Mouse (Mus musculus) limb, embryonic 11.5 days (tissue): ENCODE measurements around the gene C1qc. TPM values are rescaled to one million over a fixed set of nuclear protein-coding genes. Genes with fewer than 3 reads are reported as not detected.

Source experiments
- ATAC-seq: fragments of 200-750 bp; cut with Nextera tagmentation; 2 replicates; pipeline ENCODE4 v1.8.0; 2017; ENCODE audit warnings: low read depth; ENCODE audit not compliant: insufficient number of reproducible peaks, low FRiP score, low TSS enrichment
- DNase-seq: peaks from one replicate; pipeline ENCODE4 v3.0.0-alpha.2; 2015; ENCODE audit warnings: low spot score
- H3K27ac ChIP-seq: fragments of 300-500 bp; sonication (generic); replicated peaks from 2 replicates; pipeline ENCODE4 v1.5.1; 2014; ENCODE audit warnings: low read depth, mild to moderate bottlenecking, low read length
- H3K27me3 ChIP-seq: fragments of 300-500 bp; sonication (generic); 2 replicates; pipeline ENCODE4 v1.6.1; 2014; ENCODE audit warnings: mild to moderate bottlenecking, low read length, mixed read lengths; ENCODE audit not compliant: control insufficient read depth, insufficient read depth
- H3K36me3 ChIP-seq: fragments of 300-500 bp; sonication (generic); 2 replicates; pipeline ENCODE4 v1.6.1; 2014; ENCODE audit warnings: mild to moderate bottlenecking, low read length, moderate library complexity, mixed read lengths; ENCODE audit not compliant: control insufficient read depth, insufficient read depth
- H3K4me1 ChIP-seq: fragments of 300-500 bp; sonication (generic); 2 replicates; pipeline ENCODE4 v1.6.1; 2014; ENCODE audit warnings: low read length, mixed read lengths; ENCODE audit not compliant: control insufficient read depth, insufficient read depth
- H3K4me2 ChIP-seq: fragments of 300-500 bp; sonication (generic); 2 replicates; pipeline ENCODE4 v1.6.1; 2014; ENCODE audit warnings: low read depth, mild to moderate bottlenecking, moderate library complexity; ENCODE audit not compliant: severe bottlenecking
- H3K4me3 ChIP-seq: fragments of 300-500 bp; sonication (generic); 2 replicates; pipeline ENCODE4 v1.5.1; 2014; ENCODE audit warnings: low read depth, low read length
- H3K9ac ChIP-seq: fragments of 300-500 bp; sonication (generic); 2 replicates; pipeline ENCODE4 v1.6.1; 2014; ENCODE audit warnings: mild to moderate bottlenecking, low read length
- H3K9me3 ChIP-seq: fragments of 300-500 bp; sonication (generic); 2 replicates; pipeline ENCODE4 v1.6.1; 2016; ENCODE audit warnings: low read length; ENCODE audit not compliant: control insufficient read depth
- WGBS: fragments of 180-500 bp; shearing (Covaris S2); extraction: QIAGEN DNeasy Blood & Tissue Kit; methylation state at CpG from one replicate; pipeline ENCODE4 v1.1.7; 2014; 5-methylcytosine and 5-hydroxymethylcytosine counted together
- polyA plus RNA-seq: library from polyadenylated mRNA; unstranded; fragments of >200 nt; fragmentation: Nextera tagmentation; extraction: Ambion mirVana; gene quantifications from 2 replicates; pipeline ENCODE4 v1.2.1, GENCODE M21; 2014

C1qc gene
- polyA plus RNA-seq, 1 experiment from 2014 or later, result 9.3 TPM

GRCm38 (mm10) chr4:136892371-136892770 is 494 bp downstream of the C1qc start:
- H3K4me2 ChIP-seq, result no peak overlapping the region
- no peak overlapping the region for H3K4me3 ChIP-seq
- DNase-seq, result no peak
- 0 out of 2 replicates have a peak, but pooled peaks cover 3% of the 10 kb centered on the region for H3K4me1 ChIP-seq
- no peak for ATAC-seq
- H3K36me3 ChIP-seq, result no peaks in the 10 kb centered on the region
- no peaks in the 10 kb centered on the region for H3K9me3 ChIP-seq
- H3K9ac ChIP-seq, result no peak overlapping the region
- 57% methylated on average over 7 of the region's 7 CpGs for WGBS
- no peak overlapping the region for H3K27ac ChIP-seq
- H3K27me3 ChIP-seq, result peaks cover 17% of the 10 kb centered on the region

DNA sequence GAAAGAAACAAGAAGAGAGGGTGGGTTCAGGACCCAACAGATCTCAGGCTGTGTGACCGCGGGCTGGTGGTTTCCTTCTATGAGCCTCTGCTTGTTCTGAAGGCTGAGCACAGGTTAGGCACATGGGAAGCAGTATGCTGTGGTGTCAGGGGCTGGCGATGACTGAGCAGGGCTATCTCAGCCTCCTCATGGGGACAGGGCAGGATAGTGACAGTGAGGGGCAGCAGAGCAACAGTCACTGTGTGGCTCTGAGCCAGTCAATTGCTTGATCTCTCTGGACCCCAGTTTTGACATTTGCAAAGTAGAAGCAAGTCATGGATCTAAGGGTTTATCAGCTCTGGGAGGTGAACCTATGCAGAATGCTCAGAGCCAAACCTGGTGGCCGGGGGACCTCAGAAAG is 1.8 kb downstream of the C1qc start:
- Histone ChIP-seq H3K4me3 (no peak overlapping the region), H3K4me1 (0 out of 2 replicates have a peak, but pooled peaks cover 3% of the 10 kb centered on the region), H3K4me2 (no peak overlapping the region), H3K27ac (no peak overlapping the region), H3K36me3 (no peaks in the 10 kb centered on the region), H3K27me3 (peaks cover 13% of the 10 kb centered on the region), H3K9ac (no peak overlapping the region), H3K9me3 (no peaks in the 10 kb centered on the region)
- ATAC-seq (no peak), DNase-seq (no peak)
- 86% methylated on average over 4 of the region's 4 CpGs for whole genome bisulfite sequencing

DNA sequence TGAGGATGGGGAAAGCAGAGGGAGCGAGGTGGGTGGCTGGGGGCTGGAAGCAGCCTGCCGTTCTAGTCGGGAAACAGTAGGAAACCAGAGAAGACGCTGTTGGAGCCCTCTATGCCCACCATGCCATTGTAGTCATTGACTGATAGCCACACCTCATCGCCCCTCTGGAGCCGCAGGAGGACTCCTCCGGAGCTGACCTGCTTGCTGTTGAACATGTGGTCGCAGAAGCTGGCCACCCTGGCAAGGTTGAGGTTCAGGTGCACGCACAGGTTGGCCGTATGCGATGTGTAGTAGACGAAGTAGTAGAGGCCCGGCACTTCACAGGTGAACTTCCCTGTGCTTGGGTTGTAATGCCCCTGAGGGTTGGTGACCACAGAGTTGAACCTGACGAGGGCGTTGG is 2.9 kb downstream of the C1qc start:
- peaks cover 8% of the 10 kb centered on the region; the same call in 1 of the 2 replicates for H3K27me3 ChIP-seq
- H3K4me1 ChIP-seq, result no peaks in the 10 kb centered on the region
- H3K9me3 ChIP-seq, result no peaks in the 10 kb centered on the region
- no peak overlapping the region for H3K4me3 ChIP-seq
- H3K9ac ChIP-seq, result no peak overlapping the region
- ATAC-seq, result no peak
- 84% methylated on average over 15 of the region's 15 CpGs for WGBS
- no peak overlapping the region for H3K27ac ChIP-seq
- no peak overlapping the region for H3K4me2 ChIP-seq
- no peaks in the 10 kb centered on the region for H3K36me3 ChIP-seq
- no peak for DNase-seq

DNA sequence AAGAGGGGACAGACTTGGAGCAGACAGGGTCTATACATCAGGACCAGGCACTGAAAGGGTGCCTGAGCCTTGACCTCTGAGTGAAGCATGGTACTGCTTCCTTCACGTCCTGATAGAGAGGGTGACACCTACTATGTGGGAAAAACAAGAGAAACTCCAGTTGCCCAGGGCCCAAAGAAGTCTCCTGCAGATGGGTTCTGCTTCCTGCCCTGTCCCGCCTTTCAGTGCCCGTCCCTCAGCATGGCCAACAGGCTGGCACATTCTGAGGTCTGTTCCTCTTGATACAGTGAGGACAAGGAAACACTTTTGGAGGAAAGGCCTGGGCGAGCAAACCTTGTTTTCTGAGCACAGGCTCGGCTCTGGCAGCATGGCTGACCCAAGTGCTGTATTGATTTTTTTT is 5.2 kb downstream of the C1qc start:
- no peak overlapping the region for H3K9ac ChIP-seq
- no peaks in the 10 kb centered on the region for H3K4me1 ChIP-seq
- DNase-seq, result no peak
- no peak for ATAC-seq
- no peak overlapping the region for H3K27ac ChIP-seq
- H3K4me3 ChIP-seq, result no peak overlapping the region
- no peaks in the 10 kb centered on the region for H3K9me3 ChIP-seq
- 0 out of 2 replicates have a peak, but pooled peaks cover 3% of the 10 kb centered on the region for H3K27me3 ChIP-seq
- no peak overlapping the region for H3K4me2 ChIP-seq
- 71% methylated on average over 5 of the region's 5 CpGs for WGBS
- no peaks in the 10 kb centered on the region for H3K36me3 ChIP-seq

DNA sequence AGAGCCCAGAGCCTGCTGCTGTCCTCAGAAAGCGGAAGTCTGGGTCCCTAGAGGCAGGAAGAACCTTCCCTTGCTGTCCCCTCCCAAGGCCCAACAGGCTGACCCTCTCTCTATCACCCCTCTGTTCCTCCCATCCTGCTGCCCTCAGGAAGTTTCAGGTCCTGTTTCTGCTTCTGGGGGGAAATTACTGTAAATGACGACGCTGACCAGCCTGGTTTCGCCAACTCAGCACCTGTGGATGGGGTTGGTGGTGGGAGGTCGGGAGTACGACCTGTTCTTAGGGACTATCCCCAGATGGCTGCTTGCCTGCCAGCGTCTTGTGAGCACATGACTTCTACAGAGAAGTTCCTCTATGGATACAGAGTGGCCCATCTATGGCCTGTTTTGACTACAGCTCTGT is 6.8 kb downstream of the C1qc start, which contains the start of gene C1qb:
TSS of gene C1qb (minus strand) at position 87 of the 400 bp plus-strand sequence.
- 64% methylated on average over 7 of the region's 7 CpGs for WGBS
- no peaks in the 10 kb centered on the region for H3K27me3 ChIP-seq
- no peak for ATAC-seq

GRCm38 (mm10) chr4:136878601-136879000 is 14.3 kb downstream of the C1qc start:
- Histone ChIP-seq H3K9me3 (no peaks in the 10 kb centered on the region), H3K27me3 (no peaks in the 10 kb centered on the region), H3K4me2 (no peak overlapping the region), H3K9ac (no peak overlapping the region), H3K36me3 (no peaks in the 10 kb centered on the region), H3K4me3 (no peak overlapping the region), H3K27ac (no peak overlapping the region), H3K4me1 (no peaks in the 10 kb centered on the region)
- no peak for ATAC-seq
- 23% methylated on average over 5 of the region's 5 CpGs for WGBS
- no peak for DNase-seq

More for the DNA sequence above, 6.8 kb downstream of the C1qc start, which contains the start of gene C1qb:
- Histone ChIP-seq H3K4me3 (no peak within 1 kb of the TSS), H3K9ac (no peak within 1 kb of the TSS), H3K27ac (no peak within 1 kb of the TSS), H3K36me3 (no peaks in the 10 kb centered on the region), H3K4me2 (no peak within 1 kb of the TSS), H3K4me1 (no peaks in the 10 kb centered on the region), H3K9me3 (no peaks in the 10 kb centered on the region)
- no peak for DNase-seq

DNA sequence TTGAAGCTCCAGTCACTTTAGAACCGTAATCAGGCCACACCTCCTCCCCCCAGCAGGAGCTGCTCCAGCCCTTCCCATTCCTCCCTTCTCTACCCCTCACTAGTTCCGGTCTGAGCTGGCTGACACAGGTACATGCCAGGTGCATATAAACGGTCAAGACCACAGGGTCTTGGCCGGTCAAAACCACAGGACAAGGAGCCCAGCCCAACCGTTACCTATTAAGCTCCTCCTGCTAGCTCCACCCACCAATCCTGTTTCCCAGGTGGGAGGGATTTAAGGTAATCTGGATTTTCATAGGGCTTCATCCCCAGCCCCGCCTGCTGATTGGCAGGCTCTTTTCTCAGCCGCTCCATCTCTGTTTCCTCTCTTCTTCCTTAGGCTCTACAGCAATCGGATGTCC is 14.7 kb downstream of the C1qc start:
- DNase-seq (no peak), ATAC-seq (no peak)
- H3K9ac ChIP-seq, result no peak overlapping the region
- no peaks in the 10 kb centered on the region for H3K4me1 ChIP-seq
- 42% methylated on average over 8 of the region's 8 CpGs for WGBS
- H3K27ac ChIP-seq, result no peak overlapping the region
- no peaks in the 10 kb centered on the region for H3K9me3 ChIP-seq
- no peaks in the 10 kb centered on the region for H3K27me3 ChIP-seq
- H3K36me3 ChIP-seq, result no peaks in the 10 kb centered on the region
- no peak overlapping the region for H3K4me3 ChIP-seq
- no peak overlapping the region for H3K4me2 ChIP-seq

DNA sequence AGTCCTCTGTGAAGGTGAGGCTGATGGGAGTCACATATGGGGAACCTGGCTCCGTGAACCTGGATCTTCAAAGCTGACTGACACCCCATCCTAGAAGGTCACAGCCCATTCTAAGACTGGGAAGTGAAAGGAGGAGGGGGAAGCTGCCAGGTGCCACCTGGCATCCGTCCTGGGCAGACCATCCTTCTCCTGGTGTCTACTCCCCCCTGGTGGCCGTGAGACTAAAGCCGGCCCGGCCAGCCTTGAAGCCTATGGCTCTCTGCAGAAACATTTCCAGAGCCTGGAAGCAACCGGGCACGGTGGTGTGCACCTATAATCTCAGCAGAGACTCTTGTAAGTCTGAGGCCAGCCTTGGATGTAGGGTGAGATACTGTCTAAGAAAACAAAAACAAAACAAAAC is 15.9 kb downstream of the C1qc start:
- no peaks in the 10 kb centered on the region for H3K9me3 ChIP-seq
- H3K4me3 ChIP-seq, result no peak overlapping the region
- H3K4me1 ChIP-seq, result no peaks in the 10 kb centered on the region
- ATAC-seq, result no peak
- 20% methylated on average over 7 of the region's 7 CpGs for WGBS
- no peak overlapping the region for H3K4me2 ChIP-seq
- H3K27ac ChIP-seq, result no peak overlapping the region
- H3K36me3 ChIP-seq, result no peaks in the 10 kb centered on the region
- no peak overlapping the region for H3K9ac ChIP-seq
- no peaks in the 10 kb centered on the region for H3K27me3 ChIP-seq
- peak; percentile 75 for DNase-seq

- DNase-seq, result no peak
- WGBS, result 92% methylated on average over 14 of the region's 14 CpGs
- no peaks in the 10 kb centered on the region for H3K27me3 ChIP-seq
Observed at GRCm38 (mm10) chr4:136875012-136875411, 17.9 kb downstream of the C1qc start.

More at GRCm38 (mm10) chr4:136875012-136875411, 17.9 kb downstream of the C1qc start:
- Histone ChIP-seq H3K4me2 (no peak overlapping the region), H3K36me3 (no peaks in the 10 kb centered on the region), H3K9me3 (no peaks in the 10 kb centered on the region), H3K4me3 (no peak overlapping the region), H3K27ac (no peak overlapping the region), H3K9ac (no peak overlapping the region), H3K4me1 (no peaks in the 10 kb centered on the region)
- no peak for ATAC-seq
